Mouse (Mus musculus): ENCODE measurements around the gene Gdi1.

GRCm38 (mm10) chrX:74298348-74298747 is 6.5 kb upstream of the Gdi1 start:
- TF ChIP-seq CTCF (IDR thresholded peaks at IDR 0.05; ENCODE audit: low read depth, low read length) (no peak), POLR2A (IDR thresholded peaks at IDR 0.05; ENCODE audit: borderline replicate concordance, low read depth, low read length) (no peak)
